Mouse (Mus musculus): ENCODE measurements around the gene Hoxa2.

DNA sequence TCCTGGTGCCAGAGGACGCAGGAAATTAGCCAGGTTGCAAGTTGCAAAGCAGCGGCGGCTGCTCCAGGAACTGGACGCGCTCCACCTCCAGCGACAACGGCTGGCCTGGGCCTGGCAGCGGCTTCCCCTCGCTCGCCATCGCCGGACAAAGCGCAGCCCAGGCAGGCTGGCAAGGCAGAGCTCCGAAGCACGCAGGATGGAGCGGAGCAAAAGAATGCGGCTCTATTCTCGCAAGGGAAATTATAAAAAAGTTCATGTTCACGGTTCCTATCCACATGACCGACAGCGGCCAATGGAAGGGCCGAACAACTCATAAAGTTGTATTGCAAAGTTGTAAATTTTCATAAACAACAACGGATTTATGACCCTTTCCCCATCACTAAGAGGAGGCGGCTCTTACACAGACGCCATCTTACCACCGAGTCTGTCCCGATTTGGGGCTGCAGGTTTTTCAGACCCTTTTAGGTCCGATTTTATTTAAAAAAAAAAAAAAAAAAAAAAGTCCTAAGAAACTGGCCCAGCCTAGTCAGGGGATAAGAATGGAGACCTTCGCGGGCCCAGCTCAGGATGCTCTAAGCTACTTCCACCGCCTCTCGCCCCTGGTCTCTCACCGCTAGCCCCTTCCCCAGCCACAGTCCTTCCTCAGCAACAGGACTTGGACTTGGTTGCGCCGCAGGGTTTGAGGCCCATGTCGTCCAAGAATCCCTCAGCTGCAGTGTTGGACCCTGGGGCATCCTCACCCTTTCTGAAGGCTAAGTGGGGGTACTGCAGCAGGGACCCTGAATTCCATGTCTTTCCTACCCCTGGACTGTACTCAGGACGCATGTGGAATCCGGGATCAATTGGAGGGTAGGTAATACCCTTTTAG, 48.7 kb upstream of the Hoxa2 start, which contains the start of the genes Hoxa3 and Gm28308:
- TF ChIP-seq POLR2A (IDR thresholded peaks at IDR 0.05; ENCODE audit: insufficient read depth, low read depth, low read length) (no peak), CTCF (IDR thresholded peaks at IDR 0.05) (no peak)

All from heart, adult 2 months (tissue).